Mouse (Mus musculus) intestine, embryonic 16.5 days (tissue): ENCODE results near the gene Usp11. TPM values are rescaled to one million over a fixed set of nuclear protein-coding genes. Genes with fewer than 3 reads are reported as not detected.
"Not testable (repeated sequence)": the region's sequence is repeated elsewhere in the genome, so short reads cannot be mapped to it uniquely, and the experiment has no call there.

Experiments
- ATAC-seq: fragments of 200-750 bp; cut with Nextera tagmentation; 2 replicates; pipeline ENCODE4 v1.8.0; 2017; ENCODE audit warnings: moderate TSS enrichment, moderate library complexity
- H3K27ac ChIP-seq: fragments of 300-500 bp; sonication (generic); 2 replicates; pipeline ENCODE4 v1.5.1; 2014; ENCODE audit warnings: mild to moderate bottlenecking, low read length
- H3K27me3 ChIP-seq: fragments of 300-500 bp; sonication (generic); replicated peaks from 2 replicates; pipeline ENCODE4 v1.6.1; 2014; ENCODE audit warnings: low read length, control low read depth, mixed read lengths; ENCODE audit not compliant: control insufficient read depth, insufficient read depth
- H3K36me3 ChIP-seq: fragments of 300-500 bp; sonication (generic); 2 replicates; pipeline ENCODE4 v1.6.1; 2014; ENCODE audit warnings: low read length, control low read depth; ENCODE audit not compliant: control insufficient read depth, insufficient read depth
- H3K4me1 ChIP-seq: fragments of 300-500 bp; sonication (generic); 2 replicates; pipeline ENCODE4 v1.6.1; 2014; ENCODE audit warnings: low read length, control low read depth, mixed read lengths; ENCODE audit not compliant: control insufficient read depth, insufficient read depth
- H3K4me2 ChIP-seq: fragments of 300-500 bp; sonication (generic); 2 replicates; pipeline ENCODE4 v1.6.1; 2014; ENCODE audit warnings: low read depth, low read length, control low read depth
- H3K4me3 ChIP-seq: fragments of 300-500 bp; sonication (generic); 2 replicates; pipeline ENCODE4 v1.5.1; 2014; ENCODE audit warnings: mild to moderate bottlenecking, low read length
- H3K9ac ChIP-seq: fragments of 300-500 bp; sonication (generic); 2 replicates; pipeline ENCODE4 v1.6.1; 2014; ENCODE audit warnings: low read depth, low read length
- H3K9me3 ChIP-seq: fragments of 300-500 bp; sonication (generic); 2 replicates; pipeline ENCODE4 v1.6.1; 2016; ENCODE audit warnings: low read length, control low read depth; ENCODE audit not compliant: control insufficient read depth
- WGBS: fragments of 180-500 bp; shearing (Covaris S2); extraction: QIAGEN DNeasy Blood & Tissue Kit; methylation state at CpG from one replicate; pipeline ENCODE4 v1.1.7; 2014; 5-methylcytosine and 5-hydroxymethylcytosine counted together
- polyA plus RNA-seq: library from polyadenylated mRNA; unstranded; fragments of >200 nt; fragmentation: Nextera tagmentation; extraction: Ambion mirVana; gene quantifications from 2 replicates; pipeline ENCODE4 v1.2.1, GENCODE M21; 2015

The Usp11 gene
- polyA plus RNA-seq, 1 experiment from 2014 or later, result 27.6 TPM

DNA sequence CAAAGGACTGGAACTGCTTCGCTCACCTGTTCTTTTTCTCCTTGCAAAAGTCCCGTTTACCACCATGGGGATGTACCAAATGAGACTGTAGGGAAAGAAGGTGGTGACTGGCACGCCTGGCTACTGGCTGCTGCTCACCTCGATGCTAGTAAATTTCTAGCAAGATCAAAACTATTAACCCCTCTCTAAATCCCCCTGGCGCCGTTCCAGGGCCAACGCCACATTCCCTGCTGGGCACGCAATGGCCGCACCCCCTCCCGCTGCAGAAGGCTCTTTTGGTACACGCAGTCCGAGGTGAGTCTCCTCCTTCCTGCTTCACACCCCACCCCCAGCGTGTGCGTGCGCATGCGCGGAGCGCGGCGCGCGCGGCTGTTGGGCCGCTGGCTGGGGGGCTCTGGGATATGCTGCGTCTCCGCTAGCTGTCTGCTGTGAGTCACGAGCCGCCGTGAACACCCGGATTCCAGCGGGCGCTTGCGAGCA is 15.6 kb upstream of the Usp11 start:
- H3K27me3 ChIP-seq, result no peaks in the 10 kb centered on the region
- ATAC-seq, result peak; percentile 89
- H3K27ac ChIP-seq, result peak overlapping the region; percentile 94
- no peaks in the 10 kb centered on the region for H3K36me3 ChIP-seq
- H3K9ac ChIP-seq, result peak overlapping the region; percentile 84
- H3K4me1 ChIP-seq, result no peaks in the 10 kb centered on the region
- peak overlapping the region; percentile 67 for H3K4me2 ChIP-seq
- H3K9me3 ChIP-seq, result no peaks in the 10 kb centered on the region
- peak overlapping the region; percentile 70 for H3K4me3 ChIP-seq
- 9% methylated on average over 28 of the region's 33 CpGs for WGBS

DNA sequence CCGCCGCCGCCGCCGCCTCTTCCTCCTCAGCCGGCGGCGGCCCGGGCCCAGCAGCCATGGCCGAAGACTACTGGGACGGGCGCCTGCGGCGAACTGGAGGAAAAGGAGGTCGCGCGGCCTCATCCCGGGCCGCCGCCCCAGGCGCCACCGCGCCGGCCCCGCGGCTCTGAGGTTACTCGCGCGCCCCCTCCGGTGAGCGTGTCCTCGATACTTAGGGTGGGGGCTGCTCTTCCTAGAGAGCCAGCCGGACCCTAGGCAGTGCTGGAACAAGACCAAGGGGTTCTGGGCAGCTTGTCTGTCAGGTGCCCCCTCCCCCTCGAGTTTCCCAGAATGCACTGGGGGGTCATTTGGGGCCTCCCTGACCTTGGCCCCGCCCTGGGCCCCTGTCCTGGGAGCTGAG is 15.1 kb upstream of the Usp11 start:
- Histone ChIP-seq H3K9me3 (no peaks in the 10 kb centered on the region), H3K27ac (peak overlapping the region; percentile 94), H3K36me3 (no peaks in the 10 kb centered on the region), H3K9ac (peak overlapping the region; percentile 84), H3K4me3 (peak overlapping the region; percentile 70), H3K4me1 (no peaks in the 10 kb centered on the region), H3K27me3 (no peaks in the 10 kb centered on the region), H3K4me2 (peak overlapping the region; percentile 70)
- ATAC-seq, result peak; percentile 41
- WGBS, result 14% methylated on average over 21 of the region's 35 CpGs

DNA sequence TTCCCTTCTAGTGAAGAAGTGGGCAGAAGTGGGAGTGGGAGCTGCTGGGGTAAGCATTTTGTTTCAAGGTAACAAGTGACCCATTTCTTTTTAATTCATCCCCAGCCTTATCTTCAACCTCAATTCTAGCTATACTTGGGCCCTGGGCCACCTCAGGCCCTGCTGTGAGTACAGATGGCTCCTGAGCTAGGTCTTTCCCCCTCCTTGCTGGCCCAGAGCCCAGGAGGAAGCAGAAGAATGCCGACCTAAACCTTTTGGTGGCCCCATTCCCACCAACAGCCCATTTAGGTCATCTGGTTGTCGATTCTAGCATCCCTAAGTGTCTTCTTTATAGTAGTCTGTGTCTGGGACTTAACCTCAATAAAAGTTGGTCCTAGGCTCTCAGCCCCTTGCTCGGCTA is 12.1 kb upstream of the Usp11 start:
- H3K4me1 ChIP-seq, result no peaks in the 10 kb centered on the region
- no peaks in the 10 kb centered on the region for H3K9me3 ChIP-seq
- H3K4me2 ChIP-seq, result no peak overlapping the region
- no peak overlapping the region for H3K9ac ChIP-seq
- no peak overlapping the region for H3K4me3 ChIP-seq
- H3K36me3 ChIP-seq, result no peaks in the 10 kb centered on the region; the same call in 1 of the 2 replicates
- H3K27ac ChIP-seq, result no peak overlapping the region
- WGBS, result 70% methylated on average over 3 of the region's 3 CpGs
- no peaks in the 10 kb centered on the region for H3K27me3 ChIP-seq
- ATAC-seq, result no peak

DNA sequence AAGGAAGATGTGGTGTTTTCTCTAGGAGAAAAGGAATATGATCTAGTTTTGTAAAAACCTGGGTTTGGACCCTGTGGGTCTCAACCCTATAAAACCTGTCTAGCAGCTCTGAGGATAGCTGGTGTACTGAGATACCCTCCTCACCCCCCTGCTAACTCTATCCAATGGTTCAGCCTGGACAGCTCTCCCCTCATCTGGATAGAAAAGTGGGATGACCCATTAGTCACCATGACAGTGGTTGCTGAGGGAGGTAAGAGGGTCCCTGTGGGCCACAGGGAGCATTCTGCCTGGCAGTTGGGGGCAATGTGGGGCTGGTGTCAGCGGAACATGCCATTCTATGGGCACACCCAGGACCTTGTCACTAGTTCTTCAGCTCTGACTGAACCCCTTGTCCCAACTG is 11.1 kb upstream of the Usp11 start:
- Histone ChIP-seq H3K9ac (no peak overlapping the region), H3K4me2 (no peak overlapping the region), H3K27ac (no peak overlapping the region), H3K4me3 (no peak overlapping the region), H3K27me3 (no peaks in the 10 kb centered on the region), H3K4me1 (no peaks in the 10 kb centered on the region), H3K36me3 (no peaks in the 10 kb centered on the region; the same call in 1 of the 2 replicates), H3K9me3 (no peaks in the 10 kb centered on the region)
- ATAC-seq, result no peak
- 100% methylated on average over 1 of the region's 1 CpGs for WGBS

DNA sequence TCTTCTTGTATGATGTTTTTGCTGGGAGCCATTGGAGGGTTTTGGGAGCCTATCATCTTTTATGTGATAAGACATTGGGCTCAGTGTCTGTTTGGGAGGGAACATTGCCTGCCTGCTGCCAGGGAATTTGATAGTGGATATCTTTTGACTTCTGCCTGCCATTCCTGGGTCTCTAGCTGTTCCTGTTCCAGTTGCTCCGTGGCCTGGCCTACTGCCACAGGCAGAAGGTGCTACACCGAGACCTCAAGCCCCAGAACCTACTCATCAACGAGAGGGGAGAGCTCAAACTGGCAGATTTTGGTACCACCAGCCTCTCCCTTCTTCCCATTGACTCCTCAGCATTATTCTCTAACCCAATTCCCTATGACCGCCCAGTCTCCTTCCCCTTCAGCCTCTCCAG is 7.9 kb upstream of the Usp11 start:
- Histone ChIP-seq H3K27me3 (no peaks in the 10 kb centered on the region), H3K9ac (no peak overlapping the region), H3K4me3 (no peak overlapping the region), H3K9me3 (no peaks in the 10 kb centered on the region), H3K36me3 (no peaks in the 10 kb centered on the region; the same call in 1 of the 2 replicates), H3K4me2 (no peak overlapping the region), H3K27ac (no peak overlapping the region), H3K4me1 (no peaks in the 10 kb centered on the region)
- 85% methylated on average over 4 of the region's 4 CpGs for WGBS
- ATAC-seq, result no peak

DNA sequence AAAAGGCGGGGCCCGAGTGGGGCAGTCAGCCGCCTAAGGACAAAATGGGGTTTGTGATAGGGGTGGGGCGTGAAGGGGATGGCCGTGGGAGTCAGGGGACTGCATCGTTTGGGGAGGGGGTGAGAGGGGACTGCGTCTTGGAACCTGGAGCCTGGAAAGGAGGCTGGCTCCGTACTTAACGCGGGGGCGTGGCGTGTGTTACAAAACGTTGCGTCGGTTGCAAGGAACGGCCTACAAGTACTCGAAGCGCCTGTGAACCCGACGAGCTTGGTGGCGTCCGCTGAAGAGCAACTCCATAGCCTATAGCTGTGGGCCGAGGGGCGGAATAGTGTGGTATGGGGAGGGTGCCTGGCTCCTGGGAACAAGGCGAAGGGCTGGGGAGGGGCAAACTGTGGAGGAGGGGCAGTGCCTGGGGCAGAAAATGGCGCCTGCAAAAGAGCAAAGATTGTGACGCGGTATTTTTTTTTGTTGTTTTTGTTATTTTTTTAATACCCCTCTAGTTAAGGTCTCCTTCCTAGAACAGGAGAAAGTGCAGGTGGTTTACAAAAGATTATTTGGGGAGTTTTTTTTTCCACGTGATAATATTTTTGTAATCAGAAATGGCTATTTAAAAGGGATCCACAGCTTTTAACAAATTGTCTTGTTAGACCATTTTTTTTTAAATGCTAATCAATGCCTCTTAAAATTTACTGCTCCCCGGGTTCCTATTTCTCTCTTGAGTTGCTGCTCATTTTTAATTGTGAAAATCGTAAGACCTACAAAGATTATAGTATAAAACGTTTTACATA is 783 bp downstream of the Usp11 start:
- 18% methylated on average over 32 of the region's 32 CpGs for WGBS
- no peaks in the 10 kb centered on the region for H3K27me3 ChIP-seq
- peak overlapping the region; percentile 42 for H3K4me2 ChIP-seq
- no peaks in the 10 kb centered on the region for H3K9me3 ChIP-seq
- peak overlapping the region; percentile 61 for H3K4me3 ChIP-seq
- ATAC-seq, result peak; percentile 99
- peak overlapping the region; percentile 90 for H3K27ac ChIP-seq
- no peaks in the 10 kb centered on the region for H3K36me3 ChIP-seq
- H3K4me1 ChIP-seq, result no peaks in the 10 kb centered on the region
- H3K9ac ChIP-seq, result peak overlapping the region; percentile 74

DNA sequence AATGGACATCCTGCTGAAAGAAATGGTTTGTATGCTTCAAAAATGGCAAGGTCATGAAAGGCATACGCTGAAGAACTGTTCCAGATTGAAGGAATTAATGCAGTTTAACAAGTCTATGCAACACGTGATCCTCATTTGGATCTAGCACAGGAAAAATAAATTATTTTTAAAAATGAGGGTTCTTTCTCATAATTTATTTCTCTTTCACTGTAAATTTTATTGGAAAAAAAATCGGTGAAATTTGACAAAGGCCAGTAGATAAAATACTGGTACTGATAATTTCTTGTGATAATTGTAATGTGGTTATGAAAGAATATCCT is 1.3 kb downstream of the Usp11 start:
- peak overlapping the region; percentile 29 for H3K4me3 ChIP-seq
- no peak overlapping the region for H3K9ac ChIP-seq
- peak overlapping the region; percentile 33 for H3K4me2 ChIP-seq
- 22% methylated on average over 3 of the region's 3 CpGs for WGBS
- H3K9me3 ChIP-seq, result no peaks in the 10 kb centered on the region
- H3K27ac ChIP-seq, result no peak overlapping the region
- H3K36me3 ChIP-seq, result no peaks in the 10 kb centered on the region
- no peak for ATAC-seq
- no peaks in the 10 kb centered on the region for H3K4me1 ChIP-seq
- no peaks in the 10 kb centered on the region for H3K27me3 ChIP-seq

DNA sequence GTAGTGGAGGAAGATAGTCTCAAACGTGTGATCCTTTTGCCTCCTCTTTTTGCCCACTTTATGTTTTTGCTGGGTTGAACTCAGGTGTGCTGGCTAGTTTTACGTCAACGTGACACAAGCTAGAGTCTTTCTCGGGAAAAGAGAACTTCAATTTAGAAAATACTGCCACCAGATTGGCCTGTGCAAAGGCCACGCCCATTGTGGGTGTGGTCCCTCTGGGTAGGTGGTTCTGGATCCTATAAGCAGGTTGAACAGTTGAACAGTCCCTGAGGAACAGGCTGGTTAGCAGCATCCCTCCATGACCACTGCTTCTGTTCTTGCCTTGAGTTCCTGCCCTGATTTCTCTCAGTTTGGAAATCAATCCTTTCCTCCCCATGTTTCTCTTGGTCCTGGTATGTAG is 25.0 kb downstream of the Usp11 start:
- ATAC-seq, result no peak
- H3K27me3 ChIP-seq, result no peaks in the 10 kb centered on the region
- no peak overlapping the region for H3K4me2 ChIP-seq
- no peaks in the 10 kb centered on the region for H3K9me3 ChIP-seq
- WGBS, result 74% methylated on average over 5 of the region's 5 CpGs
- no peak overlapping the region for H3K4me3 ChIP-seq
- no peaks in the 10 kb centered on the region for H3K36me3 ChIP-seq
- no peaks in the 10 kb centered on the region for H3K4me1 ChIP-seq
- no peak overlapping the region for H3K27ac ChIP-seq
- no peak overlapping the region for H3K9ac ChIP-seq

DNA sequence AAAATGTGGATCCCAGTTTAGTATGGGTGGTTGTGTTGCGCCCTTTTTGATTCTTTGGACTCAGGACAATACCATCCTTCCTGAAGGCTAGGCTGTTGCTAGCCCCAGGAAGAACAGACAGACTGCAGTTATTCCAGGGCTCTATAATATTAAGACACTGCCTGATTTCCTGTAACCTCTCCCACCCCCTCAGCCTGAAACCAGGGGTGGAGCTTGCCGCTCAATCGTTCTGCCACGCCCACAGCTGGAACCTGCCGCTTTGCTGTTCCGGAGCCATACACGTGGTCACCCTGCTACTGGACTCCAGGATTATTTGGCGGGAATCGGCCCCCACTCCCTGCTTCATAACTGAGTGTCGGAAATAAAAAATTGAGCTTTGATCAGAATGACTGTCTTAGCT is 26.3 kb downstream of the Usp11 start:
- H3K4me2 ChIP-seq, result not testable (repeated sequence)
- peak; percentile 40; the same call in 1 of the 2 replicates for ATAC-seq

DNA sequence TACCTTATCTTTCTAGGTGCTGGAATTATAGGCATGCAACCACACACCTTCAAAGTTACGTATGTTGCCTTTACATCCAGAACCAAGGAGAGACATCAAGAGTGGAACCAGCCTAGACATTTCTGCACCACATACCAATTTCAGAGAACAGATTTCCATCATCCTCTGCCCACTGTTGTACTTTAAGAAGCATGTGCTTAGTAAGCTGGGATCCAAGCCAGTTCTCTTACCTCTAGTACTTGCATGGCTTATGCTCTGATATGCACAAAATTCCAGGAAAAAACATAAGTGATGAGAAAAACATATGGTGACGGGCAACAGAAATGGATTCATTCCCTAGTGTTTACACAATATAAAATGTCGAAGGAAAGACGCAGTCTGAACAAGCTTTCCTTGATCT is 32.8 kb downstream of the Usp11 start:
- WGBS, result 73% methylated on average over 4 of the region's 4 CpGs
- no peak overlapping the region for H3K9ac ChIP-seq
- no peak for ATAC-seq
- no peaks in the 10 kb centered on the region for H3K9me3 ChIP-seq
- no peak overlapping the region for H3K27ac ChIP-seq
- no peaks in the 10 kb centered on the region for H3K27me3 ChIP-seq
- no peaks in the 10 kb centered on the region for H3K4me1 ChIP-seq
- H3K4me3 ChIP-seq, result no peak overlapping the region
- no peak overlapping the region for H3K4me2 ChIP-seq
- no peaks in the 10 kb centered on the region for H3K36me3 ChIP-seq

More for the DNA sequence above, 26.3 kb downstream of the Usp11 start:
- not testable (repeated sequence) for H3K27me3 ChIP-seq, H3K9me3 ChIP-seq, H3K27ac ChIP-seq, H3K9ac ChIP-seq, H3K4me1 ChIP-seq, H3K36me3 ChIP-seq, H3K4me3 ChIP-seq
- 36% methylated on average over 10 of the region's 10 CpGs for WGBS
